Mouse (Mus musculus) forebrain, postnatal 0 days (tissue): ENCODE results near the gene C1qb. TPM values are rescaled to one million over a fixed set of nuclear protein-coding genes. Genes with fewer than 3 reads are reported as not detected.

ENCODE experiments used
- ATAC-seq: fragments of 200-750 bp; cut with Nextera tagmentation; 2 replicates; pipeline ENCODE4 v1.8.0; 2017; ENCODE audit warnings: mild to moderate bottlenecking, moderate library complexity
- DNase-seq: peaks from one replicate; pipeline ENCODE4 v3.0.0-alpha.2; 2015
- H3K27ac ChIP-seq: fragments of 300-500 bp; sonication (generic); 2 replicates; pipeline ENCODE4 v1.5.1; 2014; ENCODE audit warnings: low read depth, mild to moderate bottlenecking, antibody characterized with exemption, low read length, moderate library complexity, mixed read lengths
- H3K27me3 ChIP-seq: fragments of 300-500 bp; sonication (generic); 2 replicates; pipeline ENCODE4 v1.6.1; 2014; ENCODE audit warnings: mild to moderate bottlenecking, low read length, mixed read lengths; ENCODE audit not compliant: insufficient read depth
- H3K36me3 ChIP-seq: fragments of 300-500 bp; sonication (generic); 2 replicates; pipeline ENCODE4 v1.6.1; 2014; ENCODE audit warnings: mild to moderate bottlenecking, moderate library complexity; ENCODE audit not compliant: insufficient read depth
- H3K4me1 ChIP-seq: fragments of 300-500 bp; sonication (generic); 2 replicates; pipeline ENCODE4 v1.6.1; 2014; ENCODE audit warnings: antibody characterized with exemption; ENCODE audit not compliant: insufficient read depth
- H3K4me2 ChIP-seq: fragments of 300-500 bp; sonication (generic); 2 replicates; pipeline ENCODE4 v1.6.1; 2014; ENCODE audit warnings: low read depth, mild to moderate bottlenecking, moderate library complexity
- H3K4me3 ChIP-seq: fragments of 300-500 bp; sonication (generic); 2 replicates; pipeline ENCODE4 v1.5.1; 2014; ENCODE audit warnings: low read depth, low read length, mixed read lengths
- H3K9ac ChIP-seq: fragments of 300-500 bp; sonication (generic); 2 replicates; pipeline ENCODE4 v1.6.1; 2014; ENCODE audit warnings: mild to moderate bottlenecking
- H3K9me3 ChIP-seq: fragments of 300-500 bp; sonication (generic); 2 replicates; pipeline ENCODE4 v1.6.1; 2016; ENCODE audit warnings: low read length
- CTCF ChIP-seq: sonication (generic); IDR thresholded peaks from 2 replicates; pipeline ENCODE4 v1.5.1; 2016; ENCODE audit warnings: antibody characterized with exemption, control low read depth, low read depth
- WGBS: fragments of 180-500 bp; shearing (Covaris S2); extraction: QIAGEN DNeasy Blood & Tissue Kit; methylation state at CpG from one replicate; pipeline ENCODE4 v1.1.7; 2014; 5-methylcytosine and 5-hydroxymethylcytosine counted together
- polyA plus RNA-seq: library from polyadenylated mRNA; unstranded; fragments of >200 nt; fragmentation: Nextera tagmentation; extraction: Ambion mirVana; gene quantifications from 2 replicates; pipeline ENCODE4 v1.2.1, GENCODE M21; 2015
- total RNA-seq: library from RNA; depleted of rRNA; stranded (reverse); fragments of >200 nt; gene quantifications from 2 replicates; pipeline ENCODE4 v1.2.3, GENCODE M21; 2014

C1qb gene
- total and polyA plus RNA-seq, 2 experiments from 2014 or later: 57.1 to 67.4 TPM

GRCm38 (mm10) chr4:136907033-136907432, 21.0 kb upstream of the C1qb start:
- H3K27me3 ChIP-seq: peaks cover 23% of the 10 kb centered on the region
- no peak overlapping the region for H3K4me2 ChIP-seq
- TF ChIP-seq CTCF: peak; percentile 70
- no peaks in the 10 kb centered on the region for H3K36me3 ChIP-seq
- no peak overlapping the region for H3K4me3 ChIP-seq
- ATAC-seq (no peak), DNase-seq (no peak)
- 14% methylated on average over 7 of the region's 7 CpGs for WGBS
- H3K27ac ChIP-seq: no peak overlapping the region
- H3K9ac ChIP-seq: no peak overlapping the region
- peaks cover 4% of the 10 kb centered on the region; the same call in 1 of the 2 replicates for H3K4me1 ChIP-seq
- no peaks in the 10 kb centered on the region for H3K9me3 ChIP-seq

GRCm38 (mm10) chr4:136904767-136905539, 19.0 kb upstream of the C1qb start:
- H3K4me2 ChIP-seq: peak overlapping the region; percentile 21
- ATAC-seq (peak; percentile 90), DNase-seq (peak; percentile 39)
- H3K27ac ChIP-seq: no peak overlapping the region
- no peaks in the 10 kb centered on the region for H3K9me3 ChIP-seq
- no peak overlapping the region for H3K4me3 ChIP-seq
- peaks cover 21% of the 10 kb centered on the region for H3K27me3 ChIP-seq
- no peak for TF ChIP-seq CTCF
- H3K36me3 ChIP-seq: no peaks in the 10 kb centered on the region
- peaks cover 4% of the 10 kb centered on the region; the same call in 1 of the 2 replicates for H3K4me1 ChIP-seq
- 4% methylated on average over 23 of the region's 23 CpGs for WGBS
- H3K9ac ChIP-seq: no peak overlapping the region

- no peak overlapping the region for H3K4me2 ChIP-seq
- TF ChIP-seq CTCF: peak; percentile 44
- 64% methylated on average over 7 of the region's 7 CpGs for WGBS
- H3K9ac ChIP-seq: no peak overlapping the region
- H3K9me3 ChIP-seq: no peaks in the 10 kb centered on the region
- no peak overlapping the region for H3K27ac ChIP-seq
- DNase-seq (no peak), ATAC-seq (no peak)
- H3K4me1 ChIP-seq: no peaks in the 10 kb centered on the region
- H3K4me3 ChIP-seq: no peak overlapping the region
- H3K27me3 ChIP-seq: peaks cover 22% of the 10 kb centered on the region
- H3K36me3 ChIP-seq: no peaks in the 10 kb centered on the region
Observed at GRCm38 (mm10) chr4:136899154-136899553, 13.2 kb upstream of the C1qb start.

- Histone ChIP-seq H3K27me3 (peaks cover 22% of the 10 kb centered on the region), H3K4me2 (no peak within 1 kb of the TSS), H3K4me1 (no peaks in the 10 kb centered on the region), H3K36me3 (no peaks in the 10 kb centered on the region), H3K27ac (no peak within 1 kb of the TSS), H3K9ac (no peak within 1 kb of the TSS), H3K4me3 (no peak within 1 kb of the TSS), H3K9me3 (no peaks in the 10 kb centered on the region)
- TF ChIP-seq CTCF: no peak
- DNase-seq: no peak
- no peak for ATAC-seq
- 76% methylated on average over 9 of the region's 9 CpGs for WGBS
Observed at GRCm38 (mm10) chr4:136898637-136899036, 12.7 kb upstream of the C1qb start, which contains the start of gene C1qa. C1qa (minus strand) TSS chr4:136898803.

DNA sequence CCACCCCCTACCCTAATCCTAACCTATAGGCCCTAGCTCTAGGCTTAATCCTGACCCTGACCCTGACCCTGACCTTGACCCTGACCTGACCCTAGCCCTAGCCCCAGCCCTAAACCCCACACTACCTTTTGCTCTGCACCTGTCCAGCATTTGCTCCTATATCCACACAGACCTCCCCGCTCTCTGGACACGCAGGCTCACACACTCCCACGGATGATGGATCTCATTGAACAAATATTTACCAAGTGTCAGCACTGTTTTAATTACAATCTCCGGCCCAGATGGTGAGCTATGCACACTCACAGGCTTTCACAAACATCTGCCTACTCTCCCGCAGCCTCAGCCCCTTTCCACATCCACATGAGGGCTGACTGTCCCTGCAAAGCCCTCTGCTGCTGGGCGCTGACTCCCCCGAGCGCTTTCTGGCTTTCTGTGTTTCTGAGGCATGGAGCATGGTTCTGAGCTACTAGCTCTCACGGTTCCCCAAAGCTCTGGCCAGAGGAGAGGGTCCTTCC, 12.2 kb upstream of the C1qb start:
- no peak overlapping the region for H3K4me3 ChIP-seq
- no peaks in the 10 kb centered on the region for H3K9me3 ChIP-seq
- no peaks in the 10 kb centered on the region for H3K4me1 ChIP-seq
- H3K27me3 ChIP-seq: peaks cover 22% of the 10 kb centered on the region
- no peaks in the 10 kb centered on the region for H3K36me3 ChIP-seq
- H3K27ac ChIP-seq: no peak overlapping the region
- no peak for DNase-seq
- ATAC-seq: no peak
- H3K4me2 ChIP-seq: no peak overlapping the region
- no peak for TF ChIP-seq CTCF
- no peak overlapping the region for H3K9ac ChIP-seq
- 67% methylated on average over 9 of the region's 9 CpGs for WGBS

DNA sequence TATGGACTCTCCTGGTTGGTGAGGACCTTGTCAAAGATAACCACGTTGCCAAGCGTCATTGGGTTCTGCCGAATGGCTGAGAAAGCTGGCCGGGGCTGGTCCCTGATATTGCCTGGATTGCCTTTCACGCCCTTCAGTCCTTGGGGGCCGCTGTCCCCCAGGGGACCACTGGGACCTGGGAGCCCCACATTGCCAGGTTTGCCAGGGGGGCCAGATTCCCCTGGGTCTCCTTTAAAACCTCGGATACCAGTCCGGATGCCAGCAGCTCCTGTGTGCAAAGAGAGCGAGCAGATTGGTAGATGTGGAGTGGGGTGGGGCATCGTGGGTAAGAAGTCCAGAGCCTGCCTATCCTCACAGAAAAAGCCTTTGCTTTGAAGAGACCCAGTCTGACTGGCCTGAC, 10.5 kb upstream of the C1qb start:
- Histone ChIP-seq H3K4me3 (no peak overlapping the region), H3K4me2 (no peak overlapping the region; the same call in 1 of the 2 replicates), H3K9me3 (no peaks in the 10 kb centered on the region), H3K27ac (no peak overlapping the region), H3K9ac (no peak overlapping the region), H3K4me1 (no peaks in the 10 kb centered on the region), H3K27me3 (peaks cover 22% of the 10 kb centered on the region), H3K36me3 (no peaks in the 10 kb centered on the region)
- no peak for DNase-seq
- TF ChIP-seq CTCF: no peak
- ATAC-seq: no peak
- 27% methylated on average over 10 of the region's 10 CpGs for WGBS

DNA sequence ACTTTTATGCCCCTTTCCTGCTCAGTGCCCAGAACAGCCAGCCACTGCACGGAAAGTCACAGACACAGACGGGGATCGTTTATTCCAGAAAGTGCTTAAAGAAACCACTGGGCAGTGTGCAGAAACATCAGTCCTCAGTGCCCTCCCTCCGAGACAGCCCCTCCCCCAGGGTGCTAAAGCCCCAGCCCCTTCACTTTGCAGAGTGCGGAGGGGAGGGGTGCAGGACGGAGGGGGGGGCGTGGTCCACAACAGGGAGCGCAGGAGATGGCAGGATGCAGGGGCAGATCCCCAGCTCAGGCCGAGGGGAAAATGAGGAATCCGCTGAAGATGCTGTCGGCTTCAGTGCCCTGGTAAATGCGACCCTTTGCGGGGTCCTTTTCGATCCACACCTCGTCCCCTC, 9.9 kb upstream of the C1qb start:
- peaks cover 22% of the 10 kb centered on the region for H3K27me3 ChIP-seq
- no peak for ATAC-seq

More for the DNA sequence above, 9.9 kb upstream of the C1qb start:
- H3K4me2 ChIP-seq: peak overlapping the region; percentile 19
- H3K4me3 ChIP-seq: no peak overlapping the region
- 4% methylated on average over 14 of the region's 15 CpGs for WGBS
- no peaks in the 10 kb centered on the region for H3K4me1 ChIP-seq
- no peak for TF ChIP-seq CTCF
- no peaks in the 10 kb centered on the region for H3K36me3 ChIP-seq
- H3K9ac ChIP-seq: no peak overlapping the region
- no peak overlapping the region for H3K27ac ChIP-seq
- DNase-seq: no peak
- no peaks in the 10 kb centered on the region for H3K9me3 ChIP-seq
